Mouse (Mus musculus) bone marrow macrophage, adult 2 months (primary cell): Measurements from ENCODE around the gene Ssbp3.

Experiments
- CTCF ChIP-seq: IDR thresholded peaks from 2 replicates; pipeline ENCODE4 v1.5.1; 2012; ENCODE audit warnings: low read depth, mild to moderate bottlenecking, low read length, moderate library complexity
- POLR2A ChIP-seq: IDR thresholded peaks from 2 replicates; pipeline ENCODE4 v1.6.1; 2012; ENCODE audit warnings: mild to moderate bottlenecking, low read depth, low read length, borderline replicate concordance

DNA sequence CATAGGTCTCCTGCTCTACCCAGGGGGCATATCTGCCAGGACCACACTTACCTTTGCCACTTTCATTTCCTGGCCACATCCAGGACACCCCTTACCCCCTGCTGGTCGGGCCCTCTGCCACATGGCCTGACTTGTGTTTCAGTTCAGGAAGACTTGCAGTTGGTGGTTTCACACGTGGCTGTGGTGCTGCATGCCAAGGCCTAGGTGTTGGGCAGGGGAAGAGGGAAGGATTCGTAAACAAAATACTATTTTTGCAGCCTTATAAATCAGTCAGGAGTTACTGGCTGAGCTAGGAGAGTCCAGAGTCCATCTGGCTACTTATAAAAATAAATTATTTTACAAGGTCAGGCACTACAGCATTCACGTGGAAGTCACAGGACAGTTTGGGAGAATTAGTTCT is 95.7 kb downstream of the Ssbp3 start:
- no peak for TF ChIP-seq CTCF
- TF ChIP-seq POLR2A = no peak
